Mouse (Mus musculus) lung, adult 18-20 months (tissue): ENCODE results near the gene Dlk2.
A peak's percentile ranks its signal among the peaks of the same experiment; 100 is the strongest.

Experiments
- DNase-seq, 2 experiments: peaks; one replicate each; pipeline ENCODE4 v3.0.0; 2022; ENCODE audit warnings: mixed read lengths in 2 of 2

Gene Dlk2

GRCm38 (mm10) chr17:46297364-46298219, at the start of gene Dlk2:
Gene Dlk2, plus strand, starts transcription at chr17:46297421.
- DNase-seq = peak in 1 of 2 experiments; percentile 15

DNA sequence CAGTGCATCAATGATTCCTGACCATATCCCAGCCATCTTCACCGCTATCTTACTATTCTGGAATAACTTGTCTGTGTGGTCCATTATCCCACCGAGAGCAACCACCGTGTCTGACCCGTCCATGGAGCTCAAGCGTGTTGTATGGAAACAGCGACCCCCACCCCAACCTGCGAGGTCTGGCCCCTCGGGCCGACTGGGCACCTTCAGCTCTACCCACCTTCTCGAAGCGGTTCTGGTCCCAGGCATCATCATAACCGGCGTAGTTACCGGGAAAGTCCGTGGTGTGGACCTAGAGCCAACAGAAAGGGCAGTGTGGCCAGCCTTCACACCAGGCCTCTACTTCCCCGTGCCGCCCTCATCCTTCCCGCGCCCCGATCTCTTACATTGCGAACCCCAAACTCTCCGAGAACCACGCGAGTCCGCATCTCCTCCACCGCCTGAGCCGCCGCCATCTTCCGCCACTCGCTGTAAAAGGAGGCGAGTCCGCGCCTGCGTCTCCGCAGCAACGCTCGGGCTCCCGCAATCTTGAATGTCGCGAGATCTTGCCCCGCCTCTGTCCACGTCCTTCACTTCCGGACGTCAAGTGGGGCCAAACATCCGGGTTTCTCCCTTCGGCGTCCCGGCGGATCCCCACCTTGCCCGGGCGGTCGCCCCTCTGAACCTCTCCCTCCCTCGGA, 49.6 kb upstream of the Dlk2 start, which contains the start of the genes Polr1c and Yipf3:
Gene Polr1c (minus strand): TSS at position 543 of the 677 bp plus-strand sequence.
Gene Yipf3 (plus strand): TSS at position 569 of the 677 bp plus-strand sequence.
- DNase-seq = peak; percentile 97

DNA sequence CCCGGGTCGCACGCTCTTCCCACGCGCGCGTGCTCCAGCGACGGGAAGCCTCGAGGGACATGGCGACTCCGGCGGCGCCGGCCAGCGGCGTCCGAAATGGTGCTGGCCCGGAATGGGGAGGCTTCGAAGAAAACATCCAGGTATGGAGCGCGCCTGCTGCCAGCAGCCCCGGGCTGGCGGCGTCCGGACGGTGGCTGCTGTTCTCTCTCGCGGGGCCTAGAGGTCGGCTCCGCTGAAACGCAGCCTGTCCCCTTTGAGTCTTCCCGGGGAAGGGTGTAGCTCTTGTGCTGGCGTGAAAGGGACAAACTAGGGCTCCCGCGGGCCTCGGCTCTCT, 49.1 kb upstream of the Dlk2 start:
- DNase-seq = no peak

DNA sequence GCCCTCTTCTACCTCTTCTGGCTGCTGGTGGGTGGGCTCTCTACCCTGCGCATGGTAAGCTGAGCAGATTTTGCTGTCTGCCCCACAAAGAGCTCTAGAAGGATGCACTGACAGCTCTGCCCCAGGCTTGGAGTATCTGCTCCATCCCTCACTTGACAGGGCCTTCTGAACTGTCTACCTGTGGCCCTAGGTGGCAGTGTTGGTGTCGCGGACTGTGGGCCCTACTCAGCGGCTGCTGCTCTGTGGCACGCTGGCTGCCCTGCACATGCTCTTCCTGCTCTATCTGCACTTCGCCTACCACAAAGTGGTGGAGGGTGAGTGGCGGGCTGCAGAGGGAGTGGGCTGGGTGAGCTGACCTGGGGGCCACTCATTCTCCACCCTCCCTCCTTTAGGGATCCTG, 46.0 kb upstream of the Dlk2 start:
- DNase-seq = no peak

GRCm38 (mm10) chr17:46252571-46253451, 44.4 kb upstream of the Dlk2 start:
- no peak for DNase-seq

DNA sequence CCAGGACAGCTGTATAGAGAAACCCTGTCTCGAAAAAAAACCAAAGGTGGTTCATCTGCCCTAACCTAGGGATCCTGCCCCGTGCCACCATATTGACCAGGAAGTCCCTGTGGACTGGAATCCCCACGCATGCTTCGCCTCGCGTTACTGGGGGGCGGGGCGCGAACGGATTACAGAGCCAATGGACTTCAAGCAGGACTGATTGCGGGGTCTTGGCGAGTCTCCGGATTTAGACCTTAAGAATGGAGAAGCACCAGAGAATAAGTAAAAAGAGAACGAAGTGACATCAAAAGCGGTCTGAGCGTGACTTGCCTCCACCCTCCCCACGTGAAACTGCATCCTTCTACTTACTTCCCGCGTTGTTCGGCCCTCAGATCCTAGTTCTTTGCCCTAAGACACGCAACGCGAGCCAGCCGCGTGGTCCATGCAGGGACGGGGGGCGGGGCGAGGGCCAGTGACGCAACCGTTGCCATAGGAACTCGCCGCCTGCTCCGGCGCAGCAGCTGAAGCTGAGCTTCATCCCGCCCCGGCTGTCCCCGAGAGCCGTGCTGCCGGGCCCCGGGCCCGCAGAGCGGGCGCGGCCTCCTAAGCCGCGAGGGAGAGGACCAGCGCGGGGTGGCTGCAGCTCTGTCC, 43.7 kb upstream of the Dlk2 start, which contains the start of gene Lrrc73:
Gene Lrrc73 (plus strand): TSS at position 80 of the 633 bp plus-strand sequence.
- DNase-seq = peak; percentile 89 to 93

GRCm38 (mm10) chr17:46254106-46254505, 43.1 kb upstream of the Dlk2 start:
- no peak for DNase-seq

GRCm38 (mm10) chr17:46255147-46255546, 42.1 kb upstream of the Dlk2 start:
- no peak for DNase-seq

DNA sequence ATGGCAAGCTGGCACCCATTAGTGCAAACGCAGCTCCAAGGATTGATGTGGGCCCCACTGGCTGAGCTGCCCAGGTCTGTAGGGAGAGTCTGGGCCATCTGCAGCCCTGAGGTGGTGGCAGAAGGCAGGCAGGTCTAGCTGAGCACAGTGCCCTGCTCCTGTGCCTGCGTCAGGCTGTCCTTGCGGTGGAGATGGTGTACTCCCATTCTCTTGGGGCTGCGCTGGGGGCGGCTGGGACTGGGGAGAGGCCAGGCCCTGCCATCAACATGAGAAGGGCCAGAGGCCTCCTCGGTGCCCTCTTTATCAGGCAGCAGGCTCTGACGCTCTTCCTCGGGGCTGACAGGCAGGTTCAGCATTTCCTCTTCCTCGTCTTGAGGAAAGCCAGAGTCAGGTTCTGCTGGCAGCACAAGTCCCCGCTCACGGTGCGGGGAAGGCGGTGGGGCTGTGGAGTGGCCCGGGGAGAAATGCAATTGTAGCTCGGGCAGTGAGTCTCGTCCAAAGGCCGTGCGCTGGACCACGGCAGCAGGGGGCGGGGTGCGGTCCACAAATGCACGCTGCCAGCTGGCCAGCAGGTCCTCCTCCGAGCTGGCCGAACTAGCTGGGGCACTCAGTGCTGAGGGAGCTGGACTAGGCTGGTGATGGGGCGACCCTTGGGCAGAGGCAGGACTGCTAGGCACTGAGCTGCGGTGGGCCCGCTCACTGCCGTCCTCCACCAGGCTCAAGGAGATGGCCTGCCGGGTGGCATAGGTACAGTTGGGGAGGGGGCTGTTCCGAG, 38.8 kb upstream of the Dlk2 start:
- DNase-seq = no peak

GRCm38 (mm10) chr17:46259675-46260074, 37.5 kb upstream of the Dlk2 start:
- no peak for DNase-seq

GRCm38 (mm10) chr17:46262201-46262694, 35.0 kb upstream of the Dlk2 start:
- DNase-seq = no peak

GRCm38 (mm10) chr17:46265502-46265901, 31.7 kb upstream of the Dlk2 start:
- DNase-seq = no peak

GRCm38 (mm10) chr17:46265918-46266618, 31.2 kb upstream of the Dlk2 start:
- peak; percentile 77 to 85 for DNase-seq

- DNase-seq = no peak
Measured at GRCm38 (mm10) chr17:46266986-46267385, 30.2 kb upstream of the Dlk2 start.

DNA sequence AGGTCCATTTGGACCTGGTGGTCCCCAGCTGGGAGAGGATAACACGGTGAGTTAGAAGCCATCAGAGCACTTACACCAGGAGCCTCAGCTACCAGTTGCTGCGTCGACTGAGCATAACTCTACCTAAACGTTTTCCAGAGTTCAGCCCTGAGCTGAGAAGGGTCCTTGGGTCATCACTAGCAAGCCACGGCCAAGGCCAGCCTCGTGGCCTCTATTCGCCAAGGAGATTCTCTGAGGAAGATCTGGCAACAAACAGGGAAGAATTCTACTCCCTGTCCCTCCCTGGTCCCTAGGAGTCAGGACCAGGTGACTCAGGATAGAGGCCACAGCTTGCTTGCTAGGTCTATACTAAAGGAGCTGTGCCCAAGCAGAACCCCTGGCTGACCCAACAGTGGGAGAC, 29.7 kb upstream of the Dlk2 start:
- DNase-seq = no peak

DNA sequence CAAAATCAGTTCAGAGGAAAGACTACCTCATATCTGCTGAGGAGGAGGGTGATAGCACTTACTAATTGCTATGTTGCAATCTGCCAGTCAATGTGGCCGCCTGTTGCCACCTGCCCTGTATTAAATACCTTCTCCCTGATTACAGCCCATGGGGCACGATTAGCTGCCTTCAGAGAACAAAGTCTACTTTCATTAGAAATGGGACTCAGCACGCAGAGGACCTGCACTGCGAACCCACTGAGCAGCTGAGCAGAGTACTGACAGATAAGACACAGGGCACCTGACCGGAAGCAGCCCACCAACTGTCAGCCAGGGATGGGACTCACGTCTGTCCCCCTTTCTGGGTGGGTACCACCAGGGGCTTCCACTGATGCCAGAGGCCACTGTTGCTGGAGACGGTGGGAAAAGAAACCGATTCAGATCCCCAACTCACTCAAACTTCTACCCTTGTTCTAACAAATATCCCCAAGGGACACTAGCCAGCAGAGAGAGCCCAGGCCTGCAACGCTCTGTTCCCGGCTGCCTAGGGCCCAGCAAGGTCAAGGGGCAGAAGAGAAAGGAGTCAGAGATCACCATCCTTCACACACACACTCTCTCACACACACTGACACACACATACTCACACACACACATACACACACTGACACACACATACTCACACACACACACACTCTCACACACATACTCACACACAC, 29.0 kb upstream of the Dlk2 start:
- DNase-seq = no peak

DNA sequence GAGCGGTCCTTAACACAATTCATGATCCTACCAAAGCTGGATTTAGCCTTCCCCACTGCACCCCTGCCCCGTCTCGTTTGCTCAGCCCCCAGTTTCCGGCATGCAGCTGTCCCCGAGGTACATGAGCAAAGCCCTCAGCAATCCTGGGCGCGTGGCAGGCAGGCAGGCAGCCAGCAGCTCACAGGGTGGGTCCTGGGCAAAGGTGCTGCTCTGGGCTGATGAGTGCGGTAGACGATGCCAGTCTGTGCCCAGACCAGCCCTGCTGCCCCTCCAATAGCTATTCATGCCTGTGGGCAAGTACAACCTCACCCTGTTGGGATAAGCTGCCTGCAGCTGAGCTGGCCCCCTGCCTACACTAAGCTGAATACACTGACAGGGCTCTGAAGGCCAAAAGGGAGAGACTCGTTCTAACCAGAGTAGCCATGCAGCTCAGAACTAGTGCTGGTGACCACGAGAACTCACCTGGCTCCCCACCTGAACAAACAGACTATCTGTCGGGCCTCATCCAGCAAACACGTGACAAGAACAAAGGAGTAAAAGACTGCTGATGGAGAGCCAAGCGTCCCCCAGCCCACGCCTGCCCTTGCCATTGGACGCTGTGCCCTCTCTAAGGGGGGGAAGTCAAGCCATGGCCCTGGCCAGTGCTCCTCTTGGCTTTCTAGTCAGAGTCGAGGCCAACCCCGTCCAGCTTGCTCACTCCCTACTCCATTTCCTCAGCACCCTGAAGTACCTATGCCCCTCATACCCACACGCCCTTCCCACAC, 27.3 kb upstream of the Dlk2 start:
- peak in 1 of 2 experiments; percentile 44 for DNase-seq

DNA sequence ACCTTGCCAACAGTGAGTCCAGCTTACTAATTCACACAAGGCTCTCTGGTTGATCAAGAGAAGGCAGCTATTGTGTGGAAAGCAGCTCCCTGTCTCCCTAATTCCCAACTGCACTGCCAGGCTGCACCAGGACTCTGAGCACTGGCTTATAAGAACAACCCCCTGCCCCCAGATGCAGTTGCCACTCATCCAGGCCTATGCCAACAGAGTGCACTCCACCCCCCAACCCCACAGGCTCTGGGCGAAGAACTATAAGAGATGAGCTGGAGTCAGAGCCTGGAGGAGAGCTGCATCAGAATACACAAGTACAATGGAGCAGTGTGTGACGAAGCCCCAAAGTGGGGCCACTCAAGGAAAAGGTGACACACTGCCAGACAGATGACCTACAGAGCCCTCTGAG, 25.2 kb upstream of the Dlk2 start:
- no peak for DNase-seq

- no peak for DNase-seq
Measured at GRCm38 (mm10) chr17:46272675-46273074, 24.5 kb upstream of the Dlk2 start.
